Mouse (Mus musculus) stomach, embryonic 16.5 days (tissue): ENCODE data around the gene Slc35a1. TPM values are rescaled to one million over a fixed set of nuclear protein-coding genes. Genes with fewer than 3 reads are reported as not detected.

Experiments used
- ATAC-seq: fragments of 200-750 bp; cut with Nextera tagmentation; 2 replicates; pipeline ENCODE4 v1.8.0; 2017; ENCODE audit warnings: moderate number of reproducible peaks, moderate TSS enrichment; ENCODE audit not compliant: insufficient read depth, low FRiP score
- H3K27ac ChIP-seq: fragments of 300-500 bp; sonication (generic); 2 replicates; pipeline ENCODE4 v1.5.1; 2014; ENCODE audit warnings: low read length
- H3K27me3 ChIP-seq: fragments of 300-500 bp; sonication (generic); 2 replicates; pipeline ENCODE4 v1.6.1; 2014; ENCODE audit warnings: low read length, control low read depth, mixed read lengths; ENCODE audit not compliant: control insufficient read depth, insufficient read depth
- H3K36me3 ChIP-seq: fragments of 300-500 bp; sonication (generic); 2 replicates; pipeline ENCODE4 v1.6.1; 2014; ENCODE audit warnings: low read length; ENCODE audit not compliant: control insufficient read depth, insufficient read depth
- H3K4me1 ChIP-seq: fragments of 300-500 bp; sonication (generic); 2 replicates; pipeline ENCODE4 v1.6.1; 2014; ENCODE audit warnings: low read length, control low read depth, mixed read lengths; ENCODE audit not compliant: control insufficient read depth, insufficient read depth
- H3K4me2 ChIP-seq: fragments of 300-500 bp; sonication (generic); 2 replicates; pipeline ENCODE4 v1.6.1; 2014; ENCODE audit warnings: low read depth, low read length, mixed read lengths
- H3K4me3 ChIP-seq: fragments of 300-500 bp; sonication (generic); replicated peaks from 2 replicates; pipeline ENCODE4 v1.5.1; 2014; ENCODE audit warnings: mild to moderate bottlenecking, low read length
- H3K9ac ChIP-seq: fragments of 300-500 bp; sonication (generic); 2 replicates; pipeline ENCODE4 v1.6.1; 2014; ENCODE audit warnings: low read length
- H3K9me3 ChIP-seq: fragments of 300-500 bp; sonication (generic); replicated peaks from 2 replicates; pipeline ENCODE4 v1.6.1; 2016; ENCODE audit warnings: low read length, control low read depth; ENCODE audit not compliant: control insufficient read depth
- WGBS: fragments of 180-500 bp; shearing (Covaris S2); extraction: QIAGEN DNeasy Blood & Tissue Kit; methylation state at CpG from one replicate; pipeline ENCODE4 v1.1.7; 2014; 5-methylcytosine and 5-hydroxymethylcytosine counted together
- polyA plus RNA-seq: library from polyadenylated mRNA; unstranded; fragments of >200 nt; fragmentation: Nextera tagmentation; extraction: Ambion mirVana; gene quantifications from 2 replicates; pipeline ENCODE4 v1.2.1, GENCODE M21; 2015

Slc35a1 gene
- polyA plus RNA-seq, 1 experiment from 2014 or later = 67.3 TPM

GRCm38 (mm10) chr4:34715062-34715461 lies 27.8 kb upstream of the Slc35a1 start:
- H3K9me3 ChIP-seq = 0 out of 2 replicates have a peak, but pooled peaks cover 8% of the 10 kb centered on the region
- no peaks in the 10 kb centered on the region for H3K36me3 ChIP-seq
- H3K27me3 ChIP-seq = no peaks in the 10 kb centered on the region
- no peak overlapping the region for H3K9ac ChIP-seq
- no peak overlapping the region for H3K4me2 ChIP-seq
- no peak overlapping the region for H3K27ac ChIP-seq
- no peak for ATAC-seq
- no peaks in the 10 kb centered on the region for H3K4me1 ChIP-seq
- no peak overlapping the region for H3K4me3 ChIP-seq
- WGBS = 91% methylated on average over 1 of the region's 1 CpGs

GRCm38 (mm10) chr4:34708127-34708526 lies 20.9 kb upstream of the Slc35a1 start:
- H3K4me3 ChIP-seq = no peak overlapping the region
- no peaks in the 10 kb centered on the region for H3K9me3 ChIP-seq
- H3K36me3 ChIP-seq = no peaks in the 10 kb centered on the region
- H3K4me2 ChIP-seq = no peak overlapping the region
- WGBS = 66% methylated on average over 3 of the region's 3 CpGs
- H3K4me1 ChIP-seq = no peaks in the 10 kb centered on the region
- no peaks in the 10 kb centered on the region for H3K27me3 ChIP-seq
- H3K27ac ChIP-seq = no peak overlapping the region
- H3K9ac ChIP-seq = no peak overlapping the region
- ATAC-seq = no peak

GRCm38 (mm10) chr4:34707248-34707647 lies 20.0 kb upstream of the Slc35a1 start:
- H3K4me1 ChIP-seq = no peaks in the 10 kb centered on the region
- H3K4me2 ChIP-seq = no peak overlapping the region
- no peak overlapping the region for H3K9ac ChIP-seq
- H3K27ac ChIP-seq = no peak overlapping the region
- ATAC-seq = no peak
- no peaks in the 10 kb centered on the region for H3K27me3 ChIP-seq
- H3K36me3 ChIP-seq = no peaks in the 10 kb centered on the region
- H3K4me3 ChIP-seq = no peak overlapping the region
- H3K9me3 ChIP-seq = no peaks in the 10 kb centered on the region
- 57% methylated on average over 3 of the region's 3 CpGs for WGBS

GRCm38 (mm10) chr4:34703029-34703428 lies 15.8 kb upstream of the Slc35a1 start:
- Histone ChIP-seq H3K4me2 (no peak overlapping the region), H3K4me1 (no peaks in the 10 kb centered on the region), H3K9me3 (no peaks in the 10 kb centered on the region), H3K9ac (no peak overlapping the region), H3K27ac (no peak overlapping the region), H3K27me3 (no peaks in the 10 kb centered on the region), H3K4me3 (no peak overlapping the region), H3K36me3 (no peaks in the 10 kb centered on the region)
- no peak for ATAC-seq
- 61% methylated on average over 4 of the region's 4 CpGs for WGBS

- no peaks in the 10 kb centered on the region for H3K4me1 ChIP-seq
- H3K27me3 ChIP-seq = no peaks in the 10 kb centered on the region
- H3K27ac ChIP-seq = no peak overlapping the region
- ATAC-seq = no peak
- WGBS = 98% methylated on average over 11 of the region's 11 CpGs
- H3K9me3 ChIP-seq = no peaks in the 10 kb centered on the region
- no peak overlapping the region for H3K4me3 ChIP-seq
- H3K4me2 ChIP-seq = no peak overlapping the region
- no peaks in the 10 kb centered on the region for H3K36me3 ChIP-seq
- H3K9ac ChIP-seq = no peak overlapping the region
Measured at GRCm38 (mm10) chr4:34702231-34702630, 15.0 kb upstream of the Slc35a1 start.

- 52% methylated on average over 5 of the region's 5 CpGs for WGBS
- Histone ChIP-seq H3K27ac (no peak overlapping the region), H3K36me3 (no peaks in the 10 kb centered on the region), H3K27me3 (no peaks in the 10 kb centered on the region), H3K4me2 (no peak overlapping the region), H3K9ac (no peak overlapping the region), H3K4me3 (no peak overlapping the region), H3K4me1 (no peaks in the 10 kb centered on the region), H3K9me3 (no peaks in the 10 kb centered on the region)
- ATAC-seq = no peak
Measured at GRCm38 (mm10) chr4:34701528-34701927, 14.3 kb upstream of the Slc35a1 start.

- WGBS = 66% methylated on average over 3 of the region's 3 CpGs
Measured at GRCm38 (mm10) chr4:34688021-34688420, 783 bp upstream of the Slc35a1 start.

GRCm38 (mm10) chr4:34680530-34680929 lies 6.7 kb downstream of the Slc35a1 start:
- no peak overlapping the region for H3K27ac ChIP-seq
- WGBS = 86% methylated on average over 5 of the region's 5 CpGs
- ATAC-seq = no peak
- H3K4me2 ChIP-seq = no peak overlapping the region
- no peak overlapping the region for H3K4me3 ChIP-seq
- H3K9me3 ChIP-seq = no peaks in the 10 kb centered on the region
- H3K27me3 ChIP-seq = no peaks in the 10 kb centered on the region
- 0 out of 2 replicates have a peak, but pooled peaks cover 4% of the 10 kb centered on the region for H3K36me3 ChIP-seq
- no peak overlapping the region for H3K9ac ChIP-seq
- H3K4me1 ChIP-seq = 0 out of 2 replicates have a peak, but pooled peaks cover 2% of the 10 kb centered on the region

More at GRCm38 (mm10) chr4:34688021-34688420, 783 bp upstream of the Slc35a1 start:
- Histone ChIP-seq H3K4me2 (peak overlapping the region; percentile 60), H3K4me1 (peaks cover 5% of the 10 kb centered on the region; the same call in 1 of the 2 replicates), H3K4me3 (no peak overlapping the region), H3K36me3 (no peaks in the 10 kb centered on the region), H3K9me3 (no peaks in the 10 kb centered on the region), H3K9ac (no peak overlapping the region), H3K27me3 (no peaks in the 10 kb centered on the region), H3K27ac (no peak overlapping the region)
- no peak for ATAC-seq

- Histone ChIP-seq H3K36me3 (peaks cover 5% of the 10 kb centered on the region; the same call in 1 of the 2 replicates), H3K9me3 (no peaks in the 10 kb centered on the region), H3K27me3 (no peaks in the 10 kb centered on the region), H3K4me3 (no peak overlapping the region), H3K4me2 (no peak overlapping the region), H3K9ac (no peak overlapping the region), H3K4me1 (no peaks in the 10 kb centered on the region), H3K27ac (no peak overlapping the region)
- WGBS = 84% methylated on average over 5 of the region's 5 CpGs
- no peak for ATAC-seq
Measured at GRCm38 (mm10) chr4:34673721-34674120, 13.5 kb downstream of the Slc35a1 start.

- Histone ChIP-seq H3K9ac (no peak overlapping the region), H3K4me1 (no peaks in the 10 kb centered on the region), H3K27ac (no peak overlapping the region), H3K36me3 (peaks cover 23% of the 10 kb centered on the region), H3K27me3 (no peaks in the 10 kb centered on the region), H3K4me2 (no peak overlapping the region), H3K9me3 (no peaks in the 10 kb centered on the region), H3K4me3 (no peak overlapping the region)
- no peak for ATAC-seq
- WGBS = 91% methylated on average over 5 of the region's 5 CpGs
Measured at GRCm38 (mm10) chr4:34667923-34668322, 19.3 kb downstream of the Slc35a1 start.
